Mouse (Mus musculus) thymus, adult 18-20 months (tissue): ENCODE data around the gene Syf2.
"Not testable (repeated sequence)": the region's sequence is repeated elsewhere in the genome, so short reads cannot be mapped to it uniquely, and the experiment has no call there.

Experiments
- DNase-seq, 2 experiments: peaks; one replicate each; pipeline ENCODE4 v3.0.0; 2022; ENCODE audit warnings: mixed read lengths in 2 of 2

The Syf2 gene

DNA sequence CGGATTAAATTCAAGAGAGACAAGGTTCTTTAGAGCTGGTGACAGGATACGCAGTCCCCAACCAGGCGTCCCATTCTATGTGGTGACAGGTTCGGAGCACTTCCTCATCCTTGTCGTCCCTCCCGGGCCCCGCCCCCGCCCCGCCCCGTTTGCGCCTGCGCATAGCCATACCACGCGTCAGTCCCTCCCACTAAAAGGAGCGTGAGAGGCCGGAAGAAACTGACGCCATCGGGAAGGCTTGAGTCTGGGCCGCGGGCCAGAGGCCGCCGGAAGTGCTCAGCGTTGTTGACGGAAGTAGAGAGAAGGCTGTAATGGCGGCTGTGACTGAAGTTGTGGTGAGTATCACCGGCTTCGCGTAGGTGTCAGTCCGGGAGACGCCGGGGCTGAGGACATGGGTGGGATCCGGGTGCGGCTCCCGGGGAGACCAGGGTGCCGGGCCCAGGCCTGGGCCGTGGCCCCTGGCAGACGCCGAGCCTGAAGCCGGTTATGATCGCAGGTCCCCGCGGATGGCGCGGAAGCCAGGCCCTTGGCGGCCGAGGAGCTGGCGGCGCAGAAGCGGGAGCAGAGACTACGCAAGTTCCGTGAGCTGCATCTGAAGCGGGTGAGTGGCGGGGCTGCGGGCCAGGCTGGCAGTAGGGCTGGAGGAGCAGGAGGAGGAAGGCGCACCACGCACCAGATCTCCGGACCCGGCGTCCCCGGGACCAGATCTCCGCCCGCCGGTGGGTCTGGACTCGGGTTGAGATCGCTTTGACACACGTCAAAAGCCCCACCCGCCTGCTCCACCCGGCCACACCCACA lies at the start of gene Syf2:
TSS of gene Syf2 (plus strand) at position 215 of the 798 bp plus-strand sequence.
- DNase-seq: peak; percentile 86 to 92

DNA sequence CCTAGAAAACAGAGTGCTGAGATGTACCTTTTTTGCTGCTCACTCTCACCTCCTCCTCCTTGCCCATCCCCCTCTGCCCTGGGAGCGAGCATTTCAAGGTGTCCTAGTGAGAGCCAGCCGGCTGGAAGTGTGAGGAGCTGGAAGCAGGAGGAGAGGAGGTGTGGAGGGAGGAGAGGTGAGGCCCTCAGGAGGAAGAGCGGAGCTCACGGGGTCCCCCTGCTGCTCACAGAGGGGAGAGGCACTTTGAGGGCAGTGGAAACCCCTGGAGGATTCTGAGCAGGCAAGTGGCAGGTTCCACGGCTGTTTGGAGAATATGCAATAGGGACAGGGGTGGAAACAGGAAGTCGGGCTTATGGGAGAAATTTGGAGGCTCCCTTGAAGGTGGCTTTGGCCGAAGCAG lies 47.4 kb upstream of the Syf2 start:
- peak in 1 of 2 experiments; percentile 10 for DNase-seq

DNA sequence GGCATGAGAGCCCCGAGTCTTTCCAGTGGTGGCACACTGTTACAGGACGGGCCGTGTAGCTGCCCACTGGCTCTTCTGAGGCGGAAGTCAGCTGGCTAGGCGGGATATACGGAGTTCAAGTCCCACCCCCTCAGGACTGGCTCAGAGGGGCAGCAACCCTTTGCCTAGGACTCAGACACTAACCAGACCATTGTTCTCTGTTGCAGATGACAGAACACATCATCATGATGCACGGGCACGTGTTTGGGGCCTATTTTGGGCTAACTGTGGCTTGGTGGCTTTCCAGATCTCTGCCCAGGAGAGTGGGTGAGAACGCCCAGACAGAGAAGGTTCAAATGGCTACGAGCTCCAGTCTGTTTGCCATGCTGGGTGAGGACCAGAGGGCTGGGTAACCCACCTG lies 46.9 kb upstream of the Syf2 start:
- no peak for DNase-seq

DNA sequence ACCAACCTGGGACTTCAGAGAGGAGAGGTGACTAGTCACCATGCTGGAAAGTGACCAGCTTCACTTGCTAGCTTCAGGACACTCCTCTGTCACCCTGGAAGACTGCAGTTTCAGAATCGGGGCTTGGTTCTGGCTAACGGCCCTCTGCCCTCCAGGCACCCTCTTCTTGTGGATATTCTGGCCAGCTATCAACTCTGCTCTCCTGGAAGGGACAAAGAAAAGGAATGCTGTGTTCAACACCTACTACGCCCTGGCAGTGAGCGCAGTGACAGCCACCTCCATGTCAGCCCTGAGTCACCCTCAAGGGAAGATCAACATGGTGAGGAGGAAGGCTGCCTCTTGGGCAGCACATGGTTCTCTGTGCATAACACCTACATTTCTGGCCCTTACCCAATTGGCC lies 46.3 kb upstream of the Syf2 start:
- no peak for DNase-seq

DNA sequence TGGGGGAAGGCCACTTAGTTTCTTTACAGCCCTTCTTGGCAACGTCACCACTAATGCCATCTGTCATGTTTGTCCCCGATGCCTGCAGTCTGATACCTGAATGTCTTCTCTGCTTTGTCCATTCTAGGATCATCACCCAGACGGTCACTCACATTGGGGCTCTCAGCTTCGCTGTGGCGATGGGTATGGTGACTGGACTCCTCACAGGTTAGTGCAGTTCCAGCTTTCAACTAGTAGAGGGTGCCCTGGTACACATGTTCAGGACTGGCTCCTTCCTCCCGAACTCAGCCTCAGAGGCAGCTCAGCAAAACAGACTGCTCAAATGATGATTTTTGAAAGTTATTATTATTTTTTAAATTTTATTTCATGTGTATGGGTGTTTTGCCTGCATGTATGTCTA lies 38.6 kb upstream of the Syf2 start:
- DNase-seq: peak in 1 of 2 experiments; percentile 35

DNA sequence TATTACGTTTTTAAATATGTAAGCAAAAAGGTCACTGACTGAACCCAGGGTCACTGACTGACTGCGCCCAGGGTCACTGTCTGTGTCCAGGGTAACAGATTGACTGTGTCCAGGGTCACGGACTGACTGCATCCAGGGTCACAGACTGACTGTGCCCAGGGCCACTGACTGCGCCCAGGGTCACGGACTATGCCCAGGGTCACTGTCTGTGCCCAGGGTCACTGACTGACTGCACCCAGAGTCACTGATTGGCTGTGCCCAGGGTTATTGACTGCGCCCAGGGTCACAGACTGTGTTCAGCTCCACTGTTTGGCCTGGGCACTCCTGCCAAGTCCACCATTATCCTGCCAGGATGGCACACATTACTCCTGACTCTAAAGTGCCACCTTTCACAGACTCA lies 33.4 kb upstream of the Syf2 start:
- DNase-seq: no peak

DNA sequence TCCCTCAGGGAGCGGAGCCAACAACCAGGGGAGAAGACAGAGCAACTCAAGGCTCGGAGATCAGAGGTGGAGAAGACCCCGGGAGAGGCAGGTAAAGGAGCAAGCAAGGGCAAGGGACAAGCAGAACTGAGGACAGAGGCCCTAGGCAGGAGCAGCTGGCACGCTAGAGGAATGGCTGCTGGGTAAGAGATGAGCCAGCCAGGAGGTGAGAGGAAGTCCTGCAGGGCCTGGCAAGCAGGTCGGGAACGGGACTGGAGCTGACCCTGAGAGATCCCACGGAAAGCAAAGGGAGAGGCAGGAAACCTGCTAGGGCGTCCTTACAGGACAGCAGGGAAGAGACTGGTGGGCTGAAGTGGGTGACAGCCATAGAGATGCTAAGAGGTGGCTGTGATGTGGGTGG lies 29.6 kb upstream of the Syf2 start:
- no peak for DNase-seq

DNA sequence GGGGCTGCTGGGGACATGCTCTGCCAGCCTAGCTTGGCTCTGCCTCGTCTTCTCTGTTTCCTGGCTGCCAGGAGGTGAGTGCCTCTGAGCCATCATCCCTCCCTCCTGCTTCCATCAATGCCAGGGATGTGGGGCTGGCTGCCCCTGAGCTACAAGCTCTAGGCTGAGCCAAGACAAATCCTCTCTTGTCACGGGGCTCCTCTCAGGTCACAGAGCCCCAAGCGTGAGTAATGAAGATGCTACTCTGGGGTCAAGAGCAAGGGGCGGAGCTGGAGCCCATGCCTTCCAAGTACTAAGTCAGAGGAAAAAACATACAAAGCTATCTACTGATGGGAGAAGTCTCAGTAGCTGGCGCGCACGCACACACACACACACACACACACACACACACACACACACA lies 27.7 kb upstream of the Syf2 start:
- no peak for DNase-seq

DNA sequence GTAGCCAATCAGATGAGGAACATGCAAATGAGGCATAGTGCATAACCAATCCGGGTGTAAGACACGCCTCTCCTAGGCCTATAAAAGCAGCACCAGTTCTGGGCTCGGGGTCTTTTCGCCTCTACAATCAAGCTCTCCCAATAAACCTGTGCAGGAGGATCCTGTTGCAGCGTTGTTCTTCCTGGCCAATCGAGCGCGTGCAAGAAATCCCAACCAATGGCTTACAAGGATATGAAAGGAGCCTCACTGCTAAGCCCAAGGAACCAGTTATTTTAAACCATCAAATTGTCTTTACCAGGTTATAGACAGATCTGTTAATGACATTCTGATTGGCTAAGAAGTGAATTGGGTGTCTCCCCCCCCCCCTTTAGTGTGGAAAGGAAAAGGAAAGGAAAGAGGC lies 19.3 kb upstream of the Syf2 start:
- DNase-seq: not testable (repeated sequence)

DNA sequence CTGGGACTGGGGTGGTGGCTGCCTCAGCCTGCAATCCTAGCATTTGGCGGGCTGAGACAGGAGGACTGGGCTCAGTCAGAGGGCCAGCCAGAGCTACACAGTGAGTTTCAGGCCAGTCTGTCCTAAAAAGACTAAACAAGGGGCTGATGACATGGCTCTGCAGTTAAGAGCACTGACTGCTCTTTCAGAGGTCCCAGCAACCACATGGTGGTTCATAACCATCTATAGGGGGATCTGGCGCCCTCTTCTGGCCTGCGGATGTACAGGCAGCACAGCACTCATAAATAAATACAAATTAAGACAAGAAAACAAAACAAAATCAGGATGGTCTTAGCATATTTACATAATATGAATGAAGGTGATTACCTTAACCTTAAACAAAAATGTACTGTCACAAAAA lies 17.3 kb upstream of the Syf2 start:
- peak; percentile 42 to 57 for DNase-seq

DNA sequence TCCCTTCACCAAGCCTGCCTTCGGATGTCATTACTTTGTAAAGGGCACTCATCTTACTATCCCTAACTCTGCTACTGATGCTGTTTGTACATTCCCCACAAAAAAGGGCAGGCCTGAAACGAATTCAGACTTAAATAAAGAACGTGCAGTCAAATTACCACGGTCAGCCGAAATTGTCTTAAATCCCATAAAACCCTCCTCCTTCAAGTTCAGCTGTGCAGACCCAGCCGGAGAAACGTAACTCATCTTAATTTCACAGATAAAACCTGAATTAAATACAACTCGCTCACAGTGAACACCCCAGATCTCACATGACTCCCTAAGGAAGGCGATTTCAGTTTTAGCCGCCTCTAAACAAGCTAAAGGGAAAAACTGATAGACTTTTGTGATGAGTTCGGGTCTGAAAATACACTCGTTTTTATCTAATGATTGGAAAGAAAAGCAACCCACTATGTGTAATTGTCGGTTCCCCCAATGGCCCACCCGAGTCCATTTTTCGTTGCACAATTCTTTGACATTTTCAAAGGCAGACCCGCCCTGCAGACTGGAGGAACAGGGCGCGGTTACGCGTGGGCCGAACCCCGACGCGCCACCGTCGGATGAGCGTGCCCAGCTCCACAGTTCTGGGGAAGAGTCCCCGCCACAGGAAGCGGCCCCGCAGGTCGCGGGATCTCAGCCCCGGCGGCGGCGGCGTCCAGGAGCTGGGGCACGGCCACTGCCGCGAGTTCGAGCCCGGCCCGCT lies 16.4 kb upstream of the Syf2 start:
- no peak for DNase-seq

DNA sequence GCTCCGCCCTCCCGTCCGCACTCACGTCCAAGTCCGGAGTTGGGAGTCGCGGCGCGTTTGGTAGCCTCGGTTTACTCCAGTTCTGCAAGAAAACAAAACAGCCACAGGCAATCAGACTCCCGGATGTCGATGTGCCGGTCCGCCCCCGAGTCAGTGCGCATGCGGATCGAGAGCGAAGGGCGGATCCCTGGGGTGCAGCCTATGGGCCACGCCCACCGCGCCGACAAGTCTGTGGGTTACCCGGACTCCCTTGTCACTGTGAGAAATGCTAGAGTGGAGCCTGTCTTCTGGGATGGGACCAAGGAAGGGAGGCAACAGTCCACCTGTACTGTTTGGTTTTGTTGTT lies 15.9 kb upstream of the Syf2 start, which contains the start of gene Tmem50a:
TSS of gene Tmem50a (minus strand) at position 161 of the 346 bp plus-strand sequence.
- DNase-seq: peak; percentile 93 to 94

DNA sequence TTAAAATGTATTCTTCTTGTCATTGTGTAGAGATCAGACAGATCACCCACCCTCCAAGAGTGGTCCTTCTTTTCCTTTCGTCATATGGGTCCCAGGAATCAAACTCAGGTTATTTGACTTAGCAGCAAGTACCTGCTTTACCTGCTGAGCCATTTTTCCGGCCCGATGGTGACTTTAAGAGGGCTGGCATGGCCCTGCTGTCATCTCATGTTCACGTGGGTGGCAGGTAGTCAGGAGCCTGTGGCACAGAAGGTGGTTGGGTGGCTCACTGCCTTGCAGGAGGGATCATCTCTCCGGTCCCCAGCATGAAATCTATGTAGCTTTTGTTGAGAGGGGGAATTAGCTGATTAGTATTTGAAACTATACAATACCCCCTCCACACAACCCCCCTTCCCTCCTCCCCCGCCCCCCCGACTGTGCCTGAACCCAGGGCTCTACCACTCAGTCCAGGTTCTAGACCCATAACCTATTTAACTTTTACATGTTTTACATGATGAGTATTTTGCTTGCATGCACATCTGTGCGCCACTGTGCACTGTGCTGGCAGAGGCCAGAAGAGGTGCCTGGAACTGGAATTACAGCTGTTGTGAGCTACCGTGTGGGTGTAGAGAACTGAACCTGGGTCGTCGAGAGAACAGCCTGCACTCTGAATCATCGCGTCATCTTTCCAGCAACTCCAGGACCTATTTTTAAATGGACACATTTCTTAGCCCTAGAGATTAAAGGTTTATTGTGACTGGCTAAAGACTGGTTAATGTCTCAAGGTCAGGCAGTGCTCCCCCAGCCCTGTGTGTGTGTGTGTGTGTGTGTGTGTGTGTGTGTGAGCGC lies 15.3 kb upstream of the Syf2 start:
- no peak for DNase-seq

DNA sequence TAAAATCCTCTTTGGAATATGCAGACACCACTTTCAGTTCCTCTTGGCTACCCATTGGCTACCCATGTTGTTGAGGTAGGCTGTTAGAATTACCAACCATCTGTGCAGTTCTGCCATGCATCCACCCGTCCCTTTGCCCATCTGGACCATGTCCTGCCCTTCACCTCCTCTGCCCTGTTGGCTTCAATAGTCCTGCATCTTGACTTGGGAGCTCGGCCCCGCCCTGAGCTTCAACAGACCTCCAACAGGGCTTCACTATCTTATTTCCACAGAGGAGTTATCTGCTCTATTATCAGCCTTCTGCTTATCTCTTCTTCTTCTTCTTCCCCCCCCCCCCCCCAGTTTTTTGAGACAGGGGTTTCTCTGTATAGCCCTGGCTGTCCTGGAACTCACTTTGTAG lies 13.5 kb upstream of the Syf2 start:
- DNase-seq: no peak

DNA sequence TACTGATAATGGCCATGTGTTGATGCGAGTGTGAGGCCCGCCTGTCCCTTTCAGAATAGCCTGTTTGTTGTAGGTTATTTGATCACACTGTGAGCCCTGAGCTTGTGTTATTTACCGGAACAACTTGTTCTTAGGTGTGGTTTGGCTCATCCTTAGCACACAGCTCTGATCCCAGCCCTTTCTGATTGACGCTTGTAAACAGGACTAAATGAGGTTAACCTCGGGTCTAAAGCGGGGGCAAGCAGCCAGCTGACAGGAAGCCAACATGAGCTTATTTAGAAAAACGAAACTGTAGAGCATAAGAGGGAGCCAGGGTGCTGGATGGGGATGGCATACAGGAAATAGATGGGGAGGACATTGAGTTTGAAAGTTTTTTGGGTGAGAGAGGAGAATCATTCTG lies 12.3 kb upstream of the Syf2 start:
- DNase-seq: peak; percentile 64 to 86

DNA sequence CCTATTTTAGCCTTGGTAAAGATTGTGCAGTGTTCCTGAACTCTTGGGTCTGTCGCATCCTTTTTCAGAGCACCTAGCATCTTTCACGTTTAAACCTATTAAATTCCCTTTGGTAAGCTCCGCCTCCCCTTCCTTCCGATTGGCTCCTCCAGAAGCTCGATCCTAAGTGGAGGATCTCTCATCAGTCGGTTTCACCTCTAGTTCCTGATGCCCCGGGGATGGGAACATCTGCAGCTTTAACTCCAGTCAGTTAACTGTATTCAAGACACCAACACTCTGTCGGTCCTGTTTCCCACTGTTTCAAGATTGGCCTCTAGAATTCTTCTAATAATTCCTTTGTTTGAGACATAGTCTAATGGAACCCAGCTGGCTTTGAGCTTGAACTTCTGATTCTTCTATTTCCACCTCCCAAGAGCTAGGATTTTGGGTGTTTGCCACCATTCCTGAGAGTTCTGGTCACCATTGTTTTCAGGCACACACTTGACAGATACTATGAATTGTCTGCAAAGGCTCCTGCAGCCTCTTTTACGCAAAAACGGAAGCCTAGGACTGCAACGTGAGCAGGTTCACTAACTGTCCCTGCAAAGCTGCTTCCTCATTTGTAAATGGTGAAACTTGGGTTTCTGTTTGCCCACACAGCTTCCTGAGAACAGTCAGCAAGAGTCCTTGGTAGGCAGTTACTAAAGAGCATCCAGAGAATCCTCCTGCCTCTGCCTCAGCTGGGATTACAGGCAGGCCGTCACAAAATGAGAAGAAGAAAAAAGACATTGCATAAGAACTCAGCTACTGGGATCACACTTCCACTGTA lies 10.8 kb upstream of the Syf2 start:
- peak in 1 of 2 experiments; percentile 41 for DNase-seq

DNA sequence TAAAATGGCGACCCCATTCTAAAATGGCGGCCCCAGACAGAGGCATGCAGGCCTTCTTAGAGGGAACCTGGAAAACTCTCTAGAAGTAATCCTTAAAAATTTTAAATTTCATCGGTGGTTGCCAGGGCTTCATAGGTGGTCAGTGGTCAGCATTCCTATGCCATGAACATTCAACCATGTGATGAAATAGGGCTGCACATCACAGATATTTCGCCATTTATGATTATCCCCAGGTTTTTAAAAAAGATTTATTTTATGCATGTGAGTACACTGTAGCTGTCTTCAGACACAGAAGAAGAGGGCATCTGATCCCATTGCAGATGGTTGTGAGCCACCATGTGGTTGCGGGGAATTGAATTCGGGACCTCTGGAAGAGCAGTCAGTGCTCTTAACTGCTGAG lies 10.1 kb upstream of the Syf2 start:
- DNase-seq: no peak

DNA sequence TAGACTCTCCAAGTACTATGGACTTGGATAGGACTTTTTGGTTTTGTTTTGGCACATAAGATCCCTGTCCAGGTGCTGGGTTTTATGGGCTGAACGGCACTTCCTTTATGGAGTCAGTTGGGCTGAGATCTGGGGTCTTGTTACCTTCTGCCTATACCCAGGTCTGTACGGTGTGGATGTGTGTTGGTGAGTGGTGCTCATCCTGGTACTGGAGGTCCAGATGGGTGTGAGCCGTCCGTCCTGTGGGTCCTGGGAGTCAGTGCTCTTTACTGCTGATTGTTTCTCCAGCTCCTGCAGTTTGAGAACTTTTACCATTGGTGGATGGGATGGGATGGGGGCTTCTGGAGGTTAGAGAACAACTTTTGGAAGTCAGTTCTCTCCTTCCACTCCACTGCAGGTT lies 9.0 kb upstream of the Syf2 start:
- DNase-seq: no peak

DNA sequence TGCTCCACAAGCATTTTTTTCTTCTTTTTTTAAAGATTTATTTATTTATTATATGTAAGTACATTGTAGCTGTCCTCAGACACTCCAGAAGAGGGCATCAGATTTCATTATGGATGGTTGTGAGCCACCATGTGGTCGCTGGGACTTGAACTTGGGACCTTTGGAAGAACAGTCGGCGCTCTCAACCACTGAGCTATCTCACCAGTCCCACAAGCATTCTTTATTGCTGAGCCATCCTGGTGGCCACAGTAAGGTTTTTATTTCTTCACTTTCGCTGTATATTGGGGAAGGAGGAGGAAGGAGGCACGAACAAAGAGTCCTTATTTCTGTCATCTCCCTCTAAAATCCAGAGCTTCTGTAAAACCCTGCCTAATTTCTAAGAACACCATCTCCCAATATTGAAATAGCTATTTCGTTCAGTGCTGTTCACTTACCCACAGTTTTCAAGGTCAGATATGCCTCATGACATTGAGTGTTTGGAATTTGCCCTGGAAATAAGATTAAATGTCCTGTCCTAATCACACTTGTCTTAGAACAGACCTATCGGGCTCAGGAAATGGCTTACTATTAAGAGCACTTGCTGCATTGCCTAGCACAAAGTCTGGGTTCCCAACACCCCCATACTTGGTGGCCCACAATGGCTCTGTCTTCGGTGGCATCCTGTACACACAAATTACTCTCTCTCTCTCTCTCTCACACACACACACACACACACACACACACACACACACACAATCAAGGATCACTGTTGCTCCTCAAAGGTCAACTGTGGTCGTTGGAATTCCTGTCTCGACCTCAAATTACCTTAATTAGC lies 8.4 kb upstream of the Syf2 start:
- DNase-seq: peak in 1 of 2 experiments; percentile 38

DNA sequence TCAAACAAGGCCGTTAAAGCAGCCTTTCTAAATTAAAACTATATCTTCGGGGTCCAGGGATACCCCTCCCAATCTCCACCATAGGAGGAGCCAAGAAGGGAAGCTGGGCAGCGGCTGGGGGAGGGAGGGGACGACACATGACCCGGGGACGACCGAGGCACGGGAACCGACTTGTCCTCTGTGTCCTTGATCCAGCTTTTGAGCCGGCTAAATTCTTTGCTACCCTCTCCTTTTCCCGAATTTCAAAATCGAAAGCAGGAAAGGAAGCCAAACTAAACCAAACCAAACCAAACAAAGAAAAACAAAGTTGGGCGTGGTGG lies 7.8 kb upstream of the Syf2 start:
- peak; percentile 64 to 77 for DNase-seq

DNA sequence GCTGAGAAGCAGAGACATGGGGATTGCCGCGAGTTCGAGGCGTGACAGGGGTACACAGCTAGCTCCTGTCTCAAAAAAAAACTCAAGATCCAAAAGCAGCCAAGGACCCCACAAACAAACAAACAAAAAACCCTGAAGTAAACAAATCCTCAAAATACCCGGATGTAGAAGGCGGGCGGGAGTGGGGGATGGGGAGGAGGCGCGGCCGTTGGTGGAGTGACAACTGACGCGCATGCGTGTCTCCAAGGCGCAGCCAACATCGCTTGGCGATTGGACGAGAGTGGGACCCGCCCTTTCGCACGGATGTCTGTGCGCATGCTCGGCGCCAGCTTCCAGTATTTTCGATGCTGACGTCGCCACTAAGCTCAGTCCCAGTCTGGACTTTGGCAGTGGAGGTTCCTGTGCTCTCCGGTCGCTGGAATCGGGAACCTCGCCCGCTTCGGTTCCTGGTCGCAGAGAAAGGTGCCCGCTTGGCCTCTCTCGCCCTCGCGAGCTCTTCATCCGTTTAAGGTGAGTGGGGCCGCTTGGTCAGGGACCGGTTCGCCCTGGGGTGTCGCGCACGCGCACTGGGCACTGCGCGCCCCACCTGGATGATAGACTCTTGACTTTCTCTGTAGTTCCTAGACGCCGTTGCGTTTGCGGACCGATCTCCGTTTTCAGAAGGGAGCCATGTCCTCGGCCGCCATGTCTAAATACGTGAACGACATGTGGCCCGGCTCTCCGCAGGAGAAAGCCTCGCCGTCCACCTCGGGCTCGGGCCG lies 7.3 kb upstream of the Syf2 start, which contains the start of gene Rsrp1:
TSS of gene Rsrp1 (plus strand) at position 335 of the 761 bp plus-strand sequence.
- peak; percentile 97 for DNase-seq
